In genomic region chr9:71174316-71174975, GRCm38 (mm10) we compare ENCODE assay signal across 24 mouse cellular contexts. TPM values are rescaled to one million over a fixed set of nuclear protein-coding genes. Genes with fewer than 3 reads are reported as not detected.
DNase-seq lines count a peak whose midpoint lies in the region; ATAC-seq and TF ChIP-seq lines count a peak whose summit lies in the region.
"Had no signal": no experiment of that assay in that cellular context is flagged by ENCODE, and none has a peak within 500 bp of the region (broad histone marks: within the 10 kb centered on the region; RNA-seq: fewer than 3 reads in every experiment).

No protein-coding gene starts in this region.

- H3K27me3 ChIP-seq in intestine, embryonic 14.5 days (replicated peaks; ENCODE audit: control insufficient read depth, insufficient read depth, low read length): no peaks in the 10 kb centered on the region
- H3K27me3 ChIP-seq in intestine, postnatal 0 days (replicated peaks; ENCODE audit: control insufficient read depth, insufficient read depth, low read length): no peaks in the 10 kb centered on the region
- H3K27me3 ChIP-seq: embryonic facial prominence, embryonic 12.5 days; forebrain, embryonic 15.5 days; intestine, embryonic 15.5 days; limb, embryonic 13.5 days; midbrain, embryonic 13.5 days had no signal

- H3K4me1 ChIP-seq in intestine, embryonic 14.5 days (replicated peaks; ENCODE audit: control insufficient read depth, insufficient read depth, low read length): no peaks in the 10 kb centered on the region
- no peaks in the 10 kb centered on the region for H3K4me1 ChIP-seq in intestine, postnatal 0 days (replicated peaks; ENCODE audit: control insufficient read depth, insufficient read depth, low read length)
- H3K4me1 ChIP-seq: embryonic facial prominence, embryonic 12.5 days; forebrain, embryonic 15.5 days; heart, embryonic 10.5 days; intestine, embryonic 15.5 days; limb, embryonic 13.5 days; midbrain, embryonic 13.5 days had no signal

- H3K27ac ChIP-seq in intestine, embryonic 14.5 days (ENCODE audit: low read depth): no peak overlapping the region
- no peak overlapping the region for H3K27ac ChIP-seq in intestine, postnatal 0 days (ENCODE audit: low read depth, low read length)
- H3K27ac ChIP-seq: embryonic facial prominence, embryonic 12.5 days; forebrain, embryonic 15.5 days; heart, embryonic 10.5 days; hindbrain, embryonic 14.5 days; intestine, embryonic 15.5 days; limb, embryonic 13.5 days; midbrain, embryonic 13.5 days had no signal

- H3K9ac ChIP-seq in intestine, embryonic 14.5 days (ENCODE audit: low read length): no peak overlapping the region
- H3K9ac ChIP-seq in intestine, postnatal 0 days (ENCODE audit: low read depth, low read length): no peak overlapping the region
- H3K9ac ChIP-seq: embryonic facial prominence, embryonic 12.5 days; forebrain, embryonic 15.5 days; hindbrain, embryonic 14.5 days; intestine, embryonic 15.5 days; limb, embryonic 13.5 days; midbrain, embryonic 13.5 days had no signal

- H3K9me3 ChIP-seq in intestine, embryonic 14.5 days (ENCODE audit: control insufficient read depth, low read length): no peaks in the 10 kb centered on the region
- no peaks in the 10 kb centered on the region for H3K9me3 ChIP-seq in intestine, postnatal 0 days (ENCODE audit: control insufficient read depth)
- H3K9me3 ChIP-seq: embryonic facial prominence, embryonic 12.5 days; forebrain, embryonic 15.5 days; heart, embryonic 10.5 days; intestine, embryonic 15.5 days; limb, embryonic 13.5 days; midbrain, embryonic 13.5 days had no signal

- H3K4me3 ChIP-seq in intestine, embryonic 14.5 days (ENCODE audit: low read depth, low read length): no peak overlapping the region
- H3K4me3 ChIP-seq in intestine, postnatal 0 days (ENCODE audit: low read depth, low read length): no peak overlapping the region
- H3K4me3 ChIP-seq: embryonic facial prominence, embryonic 12.5 days; erythroblast, embryonic 14.5 days; forebrain, embryonic 15.5 days; heart, embryonic 10.5 days; intestine, embryonic 15.5 days; limb, embryonic 13.5 days; midbrain, embryonic 13.5 days had no signal

- peak; percentile 12 for DNase-seq in intestine, embryonic 14.5 days (ENCODE audit: low spot score)
- DNase-seq in 416B (ENCODE audit: low read depth): peak; percentile 90
- no peak for DNase-seq in left cerebral cortex, adult 11 months (ENCODE audit: low spot score)
- DNase-seq in heart, postnatal 4 days: no peak
- DNase-seq in left cerebral cortex, adult 8-10 months (ENCODE audit: low spot score in 2 of 2): no peak
- DNase-seq: adrenal gland, postnatal 36 days; cerebellum, adult 18-20 months; gastrocnemius, postnatal 36 days; heart, postnatal 10 days; kidney, postnatal 4 days; layer of hippocampus, adult 9-11 months; retina, postnatal 1 day; right cerebral cortex, postnatal 4 days had no signal

- no peak for TF ChIP-seq CTCF in intestine, postnatal 0 days (IDR thresholded peaks at IDR 0.05; ENCODE audit: low read depth)

- 81% methylated on average over 5 of the region's 5 CpGs for WGBS in intestine, embryonic 14.5 days
- 63% methylated on average over 5 of the region's 5 CpGs for WGBS in intestine, postnatal 0 days

- no peak for ATAC-seq in intestine, embryonic 14.5 days (replicated peaks; ENCODE audit: low FRiP score, low TSS enrichment, low read depth)
- no peak for ATAC-seq in intestine, postnatal 0 days
- peak; percentile 48 to 67; a peak in 3 of 4 replicates for ATAC-seq in hematopoietic stem cell, adult 5-6 weeks (replicated peaks in 1 of 2; ENCODE audit: insufficient read depth in 1 of 2, low FRiP score in 2 of 2, low TSS enrichment in 1 of 2, low read depth in 1 of 2, poor library complexity in 2 of 2, severe bottlenecking in 2 of 2)
- peak; percentile 71 for ATAC-seq in megakaryocyte, adult 5-6 weeks (ENCODE audit: poor library complexity, severe bottlenecking)
- ATAC-seq: forebrain, embryonic 15.5 days; intestine, embryonic 15.5 days; midbrain, embryonic 13.5 days had no signal

- no peak overlapping the region for H3K4me2 ChIP-seq in intestine, embryonic 14.5 days (ENCODE audit: low read length)
- no peak overlapping the region for H3K4me2 ChIP-seq in intestine, postnatal 0 days (replicated peaks; ENCODE audit: low read depth)
- H3K4me2 ChIP-seq: embryonic facial prominence, embryonic 12.5 days; forebrain, embryonic 15.5 days; hindbrain, embryonic 14.5 days; intestine, embryonic 15.5 days; limb, embryonic 13.5 days; midbrain, embryonic 13.5 days had no signal

- no peaks in the 10 kb centered on the region for H3K36me3 ChIP-seq in intestine, embryonic 14.5 days (ENCODE audit: control insufficient read depth, insufficient read depth, low read length)
- H3K36me3 ChIP-seq in intestine, postnatal 0 days (ENCODE audit: control insufficient read depth, insufficient read depth): no peaks in the 10 kb centered on the region
- H3K36me3 ChIP-seq: embryonic facial prominence, embryonic 12.5 days; forebrain, embryonic 15.5 days; heart, embryonic 10.5 days; intestine, embryonic 15.5 days; limb, embryonic 13.5 days; midbrain, embryonic 13.5 days had no signal

RNA-seq across cellular contexts. Expression of gene Aqp9, which starts 6.0 kb away (rescaled TPM):
- polyA plus RNA-seq in intestine, embryonic 14.5 days (2014; fragmentation: Nextera tagmentation; extraction: Ambion mirVana): 0.26 and 0.38 TPM in 2 replicates
- polyA plus RNA-seq in intestine, postnatal 0 days (2015; fragmentation: Nextera tagmentation; extraction: Ambion mirVana): 0.18 and 0.21 TPM in 2 replicates
- 24.3 and 25.1 TPM in 2 replicates for total RNA-seq in hematopoietic stem cell, adult 5-6 weeks (2017)
- 12.4 and 15.5 TPM in 2 replicates for total RNA-seq in megakaryocyte, adult 5-6 weeks (2015)
- total RNA-seq in megakaryocyte, adult 5-6 weeks (2017): 13.0 and 16.7 TPM in 2 replicates
- total RNA-seq in heart, postnatal 4 days (2021): under 1 TPM; 0.09 to 0.24 TPM
- total RNA-seq in left cerebral cortex, adult 8-10 months (2022): 1 to 10 TPM; 2.1 to 3.6 (median 2.7) TPM
- polyA plus RNA-seq: embryonic facial prominence, embryonic 12.5 days had no signal

RNA-seq across cellular contexts. Expression of gene Aldh1a2, which starts 41.1 kb away (rescaled TPM):
- 123 and 139 TPM in 2 replicates for polyA plus RNA-seq in intestine, embryonic 14.5 days (2014; fragmentation: Nextera tagmentation; extraction: Ambion mirVana)
- polyA plus RNA-seq in intestine, postnatal 0 days (2015; fragmentation: Nextera tagmentation; extraction: Ambion mirVana): 38.4 and 39.2 TPM in 2 replicates
- 1.2 TPM in 1 of 2 replicates, not detected in the other for total RNA-seq in hematopoietic stem cell, adult 5-6 weeks (2017)
- total RNA-seq in megakaryocyte, adult 5-6 weeks (2015): 0.11 TPM in 1 of 2 replicates, not detected in the other
- total RNA-seq in megakaryocyte, adult 5-6 weeks (2017): 0.08 and 0.11 TPM in 2 replicates
- total RNA-seq in heart, postnatal 4 days (2021): 10 to 100 TPM; 56.7 to 59.8 TPM
- 10 to 100 TPM in 3 of 4 experiments, 1 to 10 TPM in 1; 8.2 to 12.1 (median 11.3) TPM for total RNA-seq in left cerebral cortex, adult 8-10 months (2022)
- polyA plus RNA-seq: erythroblast, embryonic 14.5 days had no signal

Comparison
In these comparisons a context has a peak if more than half of its experiments do, and no peak if none do; other contexts are left out.
1. ATAC-seq: peak in hematopoietic stem cell, adult 5-6 weeks (2 of 2) and megakaryocyte, adult 5-6 weeks (single experiment); none in intestine, embryonic 14.5 days (single experiment) and intestine, postnatal 0 days (single experiment).
2. DNase-seq: peak in intestine, embryonic 14.5 days (single experiment) and 416B (single experiment); none in left cerebral cortex, adult 11 months (single experiment), heart, postnatal 4 days (single experiment) and left cerebral cortex, adult 8-10 months (0 of 2).
3. RNA of gene Aldh1a2, which starts 41.1 kb away (total RNA-seq): 56.7 to 59.8 TPM in heart, postnatal 4 days; 8.2 to 12.1 TPM in left cerebral cortex, adult 8-10 months, 1.2 TPM in hematopoietic stem cell, adult 5-6 weeks and 0.08 to 0.11 TPM in megakaryocyte, adult 5-6 weeks; every median in the first group is over 4 times any median in the second.